In the genomic region with DNA sequence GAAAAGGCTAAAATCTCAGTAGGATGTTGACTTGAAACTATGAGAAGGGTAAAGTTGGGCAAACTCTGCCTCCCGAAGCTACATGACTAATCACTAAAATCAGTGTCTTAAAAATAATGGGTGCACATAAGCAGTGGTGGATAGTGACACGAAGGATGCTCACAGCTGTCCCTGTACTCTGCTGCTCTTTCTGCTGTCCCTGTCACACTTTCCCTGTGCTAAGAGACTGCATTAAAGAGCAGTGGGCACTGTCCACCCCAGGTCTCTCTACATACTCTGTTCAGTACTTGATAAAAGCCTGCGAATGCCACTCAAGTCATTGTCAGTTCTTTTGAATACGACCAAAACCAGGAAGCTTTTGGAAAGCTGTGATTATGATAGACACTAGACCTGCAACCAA, we compare ENCODE assay signal across 14 mouse cellular contexts.
"Had no signal": no experiment of that assay in that cellular context is flagged by ENCODE, and none has a peak within 500 bp of the region (broad histone marks: within the 10 kb centered on the region; RNA-seq: fewer than 3 reads in every experiment).

No protein-coding gene starts in this region.

- H3K4me2 ChIP-seq: limb, embryonic 12.5 days; neural tube, embryonic 12.5 days had no signal

- H3K4me1 ChIP-seq: limb, embryonic 12.5 days; neural tube, embryonic 12.5 days had no signal

- DNase-seq: kidney, adult 11 months; kidney, adult 9 months; kidney, postnatal 36 days; layer of hippocampus, adult 9-11 months; layer of hippocampus, postnatal 36 days; liver; lung, adult 18-20 months; right cerebral cortex, adult 18-20 months; right cerebral cortex, postnatal 25 days; thymus, postnatal 36 days had no signal

- H3K36me3 ChIP-seq: limb, embryonic 12.5 days; neural tube, embryonic 12.5 days had no signal

- H3K9ac ChIP-seq: limb, embryonic 12.5 days; liver, embryonic 14.5 days; neural tube, embryonic 12.5 days had no signal

- H3K9me3 ChIP-seq: limb, embryonic 12.5 days; neural tube, embryonic 12.5 days had no signal

- H3K27me3 ChIP-seq: limb, embryonic 12.5 days; neural tube, embryonic 12.5 days had no signal

- H3K4me3 ChIP-seq: limb, embryonic 12.5 days; neural tube, embryonic 12.5 days had no signal

- H3K27ac ChIP-seq: kidney, postnatal 0 days; limb, embryonic 12.5 days; liver, embryonic 14.5 days; neural tube, embryonic 12.5 days had no signal
